Mouse (Mus musculus): ENCODE data around the gene Emd. TPM values are rescaled to one million over a fixed set of nuclear protein-coding genes. Genes with fewer than 3 reads are reported as not detected.
"Not testable (repeated sequence)": the region's sequence is repeated elsewhere in the genome, so short reads cannot be mapped to it uniquely, and the experiment has no call there.

Emd gene
- 10 to 100 TPM; 46.9 to 51.7 TPM for total RNA-seq (2021)
- long read RNA-seq, experiment 1, partial matches to known transcripts = 0 of 9 reads
- long read RNA-seq, experiment 1, other reads (novel, unspliced or antisense) = 5 of 9 reads
- long read RNA-seq, experiment 2, partial matches to known transcripts = 4 of 4 reads
- long read RNA-seq, experiment 2, other reads (novel, unspliced or antisense) = 0 of 4 reads

DNA sequence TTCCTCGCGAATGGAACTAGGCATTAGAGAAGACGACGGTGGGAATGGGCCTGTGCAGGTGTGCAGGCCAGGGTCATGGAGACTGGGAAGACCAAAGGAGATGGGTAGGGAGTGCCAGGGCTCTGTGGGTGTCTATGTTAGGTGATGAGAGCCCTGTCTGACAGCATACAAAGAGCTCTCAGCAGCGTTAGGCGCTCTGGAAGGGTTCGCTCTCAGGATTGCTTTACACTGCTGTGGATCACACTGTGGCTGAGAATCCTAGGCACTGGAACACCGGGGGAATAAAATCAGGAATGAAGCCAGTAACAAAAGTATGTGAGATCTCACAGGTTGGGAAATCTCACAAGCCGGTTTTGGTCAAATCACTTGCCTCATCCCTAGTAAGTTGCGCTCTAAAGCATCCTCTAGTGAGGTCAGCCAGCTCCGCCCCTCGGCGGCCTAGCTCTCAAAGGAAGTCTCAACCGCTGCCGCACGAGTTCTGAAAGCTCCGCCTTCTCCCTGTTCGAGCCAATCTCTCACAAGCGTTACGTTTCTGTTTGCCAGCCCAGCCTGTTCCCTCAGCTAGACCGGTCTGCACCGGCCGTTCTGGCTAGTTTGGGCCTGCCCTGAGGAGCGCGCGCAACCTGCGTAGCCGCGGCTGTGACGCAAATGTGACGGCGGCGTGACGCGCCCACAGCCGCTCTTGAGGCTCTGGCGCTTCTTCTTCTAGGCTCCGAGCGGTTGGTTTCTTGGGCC is at the start of gene Emd:
Gene Emd, plus strand, starts transcription at position 535 of the 735 bp plus-strand sequence.
- DNase-seq (ENCODE audit: low spot score in 2 of 2) = peak; percentile 49 to 61

- DNase-seq (ENCODE audit: low spot score in 2 of 2) = no peak
Measured at GRCm38 (mm10) chrX:74218496-74218895, 36.0 kb upstream of the Emd start.

DNA sequence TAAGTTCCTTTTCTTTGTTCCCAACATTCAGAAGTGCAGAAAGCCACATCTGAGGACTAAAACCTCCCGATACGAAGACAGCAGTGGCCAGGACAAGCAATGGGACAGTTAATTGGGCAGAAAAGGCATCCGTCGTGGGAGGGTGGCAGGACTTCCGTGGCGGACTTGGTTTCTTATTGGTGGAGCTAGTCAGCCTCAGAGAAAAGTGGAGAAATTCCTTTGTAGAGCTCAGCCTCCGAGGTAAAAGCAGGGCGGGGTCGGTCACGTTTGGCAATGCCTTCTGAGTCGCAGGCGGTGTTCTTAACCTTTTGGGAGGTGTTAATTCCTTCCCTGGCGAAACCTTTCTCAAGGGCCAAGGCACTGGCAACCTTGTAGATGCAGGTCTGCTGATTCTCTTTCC is 35.0 kb upstream of the Emd start:
- no peak for DNase-seq (ENCODE audit: low spot score in 2 of 2)

- DNase-seq (ENCODE audit: low spot score in 2 of 2) = not testable (repeated sequence)
Measured at GRCm38 (mm10) chrX:74220099-74220498, 34.4 kb upstream of the Emd start.

DNA sequence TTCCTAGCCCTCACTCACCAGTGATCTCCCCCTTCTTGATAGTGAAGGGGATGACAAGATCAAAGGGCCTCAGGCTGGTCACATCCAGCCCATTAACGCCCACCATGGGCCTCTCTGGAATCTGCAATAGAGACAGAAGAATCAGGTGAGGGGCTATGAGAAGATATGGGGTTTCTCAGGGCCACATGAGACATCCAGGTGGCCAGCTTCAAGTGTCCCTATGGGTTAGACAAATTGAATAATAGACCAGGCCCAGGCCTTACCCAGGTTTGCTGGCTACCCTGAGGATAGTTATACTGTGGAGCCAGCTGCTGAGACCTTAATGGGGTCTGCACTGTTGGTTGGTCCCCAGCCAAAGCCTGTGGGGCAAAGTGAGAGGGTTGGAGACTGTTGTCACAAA is 24.4 kb upstream of the Emd start:
- DNase-seq (ENCODE audit: low spot score in 2 of 2) = no peak

DNA sequence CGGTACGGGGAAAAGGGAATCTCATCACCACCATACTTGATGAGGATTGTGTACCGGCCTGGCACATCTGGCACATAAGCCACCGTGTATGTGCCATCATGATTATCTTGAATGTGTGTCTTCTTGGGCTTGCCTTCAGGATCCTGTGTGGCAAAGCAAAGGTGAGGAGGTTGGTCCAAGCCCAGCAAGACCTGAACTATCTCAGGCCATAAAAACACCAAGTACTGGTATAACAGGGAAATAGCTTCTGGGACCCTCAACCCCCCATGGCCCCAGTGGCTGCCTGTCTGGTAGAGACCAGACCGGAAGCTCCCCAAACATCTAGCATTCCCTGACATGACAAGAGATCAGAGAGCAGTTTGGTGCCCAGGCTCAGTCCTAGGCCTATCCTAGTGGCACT is 21.3 kb upstream of the Emd start:
- DNase-seq (ENCODE audit: low spot score in 2 of 2) = no peak

DNA sequence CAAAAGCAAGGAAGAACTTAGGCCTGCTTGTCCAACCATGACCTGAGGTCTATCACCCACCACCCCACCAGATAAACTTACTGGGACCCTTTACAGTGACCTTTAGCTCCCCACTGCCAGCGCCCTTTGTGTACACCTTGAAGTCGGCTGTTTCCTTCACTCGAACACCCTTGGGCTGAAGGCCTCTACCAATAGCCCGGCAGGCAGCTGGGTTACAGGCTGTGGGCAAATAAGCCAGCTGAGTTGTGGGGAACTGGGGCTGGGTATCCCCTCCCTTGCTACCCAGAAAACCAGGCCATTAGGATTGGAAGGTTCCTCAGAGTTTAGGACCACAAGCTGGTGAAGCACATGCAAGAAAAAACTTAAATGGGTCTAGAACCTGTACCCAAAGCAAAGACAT is 14.2 kb upstream of the Emd start:
- DNase-seq (ENCODE audit: low spot score in 2 of 2) = no peak

GRCm38 (mm10) chrX:74243396-74243795 is 11.1 kb upstream of the Emd start:
- no peak for DNase-seq (ENCODE audit: low spot score in 2 of 2)

DNA sequence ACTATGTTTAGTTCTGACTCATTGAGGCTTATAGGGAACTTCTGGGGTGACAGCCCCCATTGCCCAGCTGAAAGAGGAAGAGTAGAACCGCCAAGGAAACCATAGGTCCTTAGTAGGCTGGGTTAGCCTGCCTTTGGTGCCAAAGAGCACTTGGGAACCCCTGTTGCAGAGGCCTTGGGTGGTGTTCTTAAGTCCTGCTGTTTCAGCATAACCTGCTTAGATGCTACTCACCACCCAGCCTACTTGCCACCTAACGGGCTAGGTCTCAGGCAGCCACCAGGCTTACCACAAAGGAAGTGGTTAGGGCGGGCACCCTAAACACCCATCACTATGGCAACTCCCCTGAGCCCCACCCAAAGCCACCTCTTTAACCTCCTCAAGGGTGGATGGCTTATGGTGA is 10.7 kb upstream of the Emd start:
- DNase-seq (ENCODE audit: low spot score in 2 of 2) = no peak

GRCm38 (mm10) chrX:74244614-74245083 is 9.8 kb upstream of the Emd start:
- no peak for DNase-seq (ENCODE audit: low spot score in 2 of 2)

DNA sequence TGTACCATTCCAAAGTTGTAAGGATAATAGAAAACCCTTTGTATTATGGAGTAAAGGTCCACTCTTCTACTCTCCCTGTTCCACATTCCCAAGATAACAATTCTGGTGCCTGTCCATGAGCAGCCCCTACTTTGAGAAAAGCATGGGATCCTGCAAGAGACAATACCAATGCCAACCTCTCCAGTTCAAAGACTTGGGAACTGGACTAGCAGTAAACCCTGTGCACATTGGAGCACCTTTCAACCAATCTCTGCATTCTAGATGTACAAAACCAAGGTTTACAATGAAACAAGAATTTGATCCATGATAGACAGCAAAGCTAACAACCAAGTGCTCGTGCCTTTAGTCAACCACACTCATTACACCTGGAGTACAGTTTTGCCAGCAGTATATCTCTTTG is 9.4 kb upstream of the Emd start:
- DNase-seq (ENCODE audit: low spot score in 2 of 2) = no peak

DNA sequence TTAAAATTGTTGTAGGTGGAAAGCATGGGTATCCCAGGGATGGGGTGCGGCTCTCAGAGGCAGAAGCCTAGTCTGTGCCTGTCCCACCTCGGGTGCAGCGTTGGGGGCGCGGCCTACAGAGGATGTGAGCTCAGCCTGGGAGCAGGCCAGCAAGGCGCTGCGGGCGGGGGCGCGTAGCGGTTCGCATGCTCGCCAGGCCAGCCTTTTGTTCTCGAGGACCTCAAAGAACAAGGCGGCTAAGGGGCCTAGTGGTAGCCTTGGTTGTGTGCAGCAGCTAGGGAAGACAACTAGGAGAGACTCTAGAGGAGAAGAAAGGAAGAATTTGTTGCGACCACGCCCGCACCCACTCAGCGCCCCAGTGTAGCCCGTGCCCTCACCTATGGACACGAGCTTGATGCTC is 8.8 kb upstream of the Emd start:
- peak; percentile 22 to 40 for DNase-seq (ENCODE audit: low spot score in 2 of 2)

- DNase-seq (ENCODE audit: low spot score in 2 of 2) = peak; percentile 31 to 60
Measured at GRCm38 (mm10) chrX:74246213-74246681, 8.2 kb upstream of the Emd start.

- DNase-seq (ENCODE audit: low spot score in 2 of 2) = no peak
Measured at GRCm38 (mm10) chrX:74246693-74247092, 7.8 kb upstream of the Emd start.

DNA sequence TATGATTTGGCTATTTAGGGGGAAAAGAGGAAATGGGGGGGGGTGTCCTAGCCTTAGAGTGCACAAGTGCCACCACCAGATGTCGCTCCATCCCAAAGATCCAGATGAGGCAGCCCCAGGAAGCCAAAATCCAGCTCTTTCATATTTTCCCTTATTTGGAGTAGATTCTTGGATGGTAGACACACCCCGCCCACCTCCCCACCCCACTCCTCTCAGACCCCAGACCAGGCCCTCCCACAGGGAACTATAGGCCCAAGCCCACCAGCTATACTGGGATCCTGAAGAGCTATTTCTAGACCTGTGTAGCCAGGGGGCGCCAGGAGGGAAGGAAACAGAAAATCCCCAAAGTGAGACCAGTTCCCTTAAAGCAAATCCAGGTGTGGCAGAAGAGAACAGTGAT is 5.8 kb upstream of the Emd start:
- DNase-seq (ENCODE audit: low spot score in 2 of 2) = no peak

DNA sequence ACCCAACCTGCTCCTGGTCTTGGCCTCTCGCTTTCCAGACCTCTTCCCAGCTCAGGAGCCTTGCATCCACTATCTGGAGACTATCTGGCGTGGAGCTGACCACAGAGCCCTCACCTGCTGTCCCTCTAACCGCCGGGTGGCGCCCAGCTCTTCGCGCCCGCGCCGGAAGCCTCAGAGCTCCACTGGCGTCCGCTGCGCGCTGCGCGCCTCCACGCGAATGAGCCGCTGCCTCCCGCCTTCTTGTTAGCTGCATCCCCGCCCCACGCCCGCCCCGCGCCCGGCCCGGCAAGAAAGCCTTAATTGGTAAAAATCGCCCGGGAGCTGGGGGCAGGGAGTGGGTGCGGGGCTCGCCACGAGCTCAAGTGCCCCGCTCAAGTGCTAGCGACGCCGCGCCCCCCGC is 4.9 kb upstream of the Emd start, which contains the start of gene Flna:
Gene Flna, minus strand, starts transcription at position 206 of the 400 bp plus-strand sequence.
- DNase-seq (ENCODE audit: low spot score in 2 of 2) = peak in 1 of 2 experiments; percentile 30

GRCm38 (mm10) chrX:74254888-74255565 is 540 bp downstream of the Emd start:
- DNase-seq (ENCODE audit: low spot score in 2 of 2) = no peak

- no peak for DNase-seq (ENCODE audit: low spot score in 2 of 2)
Measured at GRCm38 (mm10) chrX:74257746-74258145, 3.3 kb downstream of the Emd start.

- no peak for DNase-seq (ENCODE audit: low spot score in 2 of 2)
Measured at GRCm38 (mm10) chrX:74269736-74270061, 15.2 kb downstream of the Emd start.

DNA sequence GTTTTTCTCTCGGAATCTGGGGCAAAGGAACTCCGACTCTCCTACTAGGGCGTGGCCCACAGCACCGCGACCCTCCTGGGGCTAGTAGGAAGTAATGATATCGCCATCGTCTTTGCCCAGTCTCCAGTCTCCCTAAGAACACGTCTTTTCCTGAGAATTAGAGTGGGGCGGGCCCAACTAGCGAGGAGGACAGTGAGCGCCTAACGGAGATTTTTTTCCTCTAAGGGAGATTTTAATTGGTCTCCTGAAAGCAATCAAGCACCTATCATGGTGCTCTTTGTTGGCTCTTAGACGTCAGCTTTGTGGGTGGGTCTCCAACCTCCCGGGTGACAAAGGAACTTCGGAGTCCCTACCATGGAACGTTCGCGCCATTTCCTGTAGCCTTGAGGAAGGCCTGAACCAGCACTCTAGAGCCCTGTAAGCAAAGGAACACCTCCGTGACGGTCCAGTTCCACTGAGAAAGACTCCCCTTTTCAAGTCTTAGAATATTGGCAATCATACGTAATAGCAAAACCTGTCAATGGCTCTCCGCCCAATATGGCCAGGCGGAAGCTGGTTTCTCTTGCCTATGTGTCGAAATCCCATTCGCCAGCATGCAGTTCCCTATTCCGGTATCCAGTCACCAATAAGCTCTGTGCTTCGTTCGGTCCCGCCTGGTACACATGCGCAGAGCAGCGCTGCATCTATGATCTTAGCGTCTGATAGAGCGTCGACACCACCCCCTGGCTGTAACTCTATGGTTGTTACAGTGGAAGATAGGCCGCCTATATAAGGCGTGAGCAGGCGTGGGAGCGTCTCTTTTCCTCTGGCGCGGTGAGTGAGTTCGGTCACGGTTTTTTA is 15.8 kb downstream of the Emd start, which contains the start of gene Rpl10:
Gene Rpl10, plus strand, starts transcription at position 751 of the 840 bp plus-strand sequence.
- DNase-seq (ENCODE audit: low spot score in 2 of 2) = peak in 1 of 2 experiments; percentile 68

DNA sequence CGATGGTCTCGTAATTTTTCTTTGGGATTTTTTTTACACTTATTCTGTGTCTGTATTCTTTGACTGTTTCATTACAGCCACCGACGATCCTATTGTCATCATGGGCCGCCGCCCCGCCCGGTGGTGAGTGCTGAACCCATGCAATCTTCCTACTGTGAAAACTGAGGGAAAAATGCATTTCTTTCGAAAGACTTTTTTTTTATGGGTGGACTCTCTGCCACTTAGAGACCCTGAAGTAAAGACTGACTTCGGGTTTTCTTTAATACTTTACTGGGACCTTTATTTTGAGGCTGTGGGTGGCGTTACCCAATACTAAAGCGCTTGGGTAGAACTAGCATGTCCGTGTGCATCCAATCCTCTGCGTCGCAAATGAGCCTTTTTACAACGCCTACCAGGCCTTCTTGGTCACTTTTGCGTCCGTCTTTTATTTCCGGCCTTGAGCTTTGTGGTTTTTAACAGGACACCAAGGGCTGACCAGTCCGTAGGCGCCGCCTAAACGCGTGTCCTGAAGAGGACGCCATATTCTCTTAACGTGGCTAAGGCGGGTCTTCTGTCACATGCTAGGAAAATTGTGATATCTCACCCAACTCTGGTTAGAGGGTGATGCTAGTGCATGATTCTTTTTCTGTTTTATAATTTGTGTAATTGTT is 16.5 kb downstream of the Emd start:
- DNase-seq (ENCODE audit: low spot score in 2 of 2) = peak in 1 of 2 experiments; percentile 4

All from adrenal gland, postnatal 4 days (tissue).